Mouse (Mus musculus): ENCODE measurements around the gene Hectd1.

- no peak for TF ChIP-seq CTCF (IDR thresholded peaks at IDR 0.05; ENCODE audit: low read depth, low read length)
- no peak for TF ChIP-seq POLR2A (IDR thresholded peaks at IDR 0.05; ENCODE audit: extremely low read depth, insufficient read depth, low read length)
Observed at GRCm38 (mm10) chr12:51831931-51832330, 2.6 kb upstream of the Hectd1 start.

Data from liver, adult 2 months (tissue).